Mouse (Mus musculus) urinary bladder, adult 2 months (tissue): Measurements from ENCODE around the gene Cdc45. TPM values are rescaled to one million over a fixed set of nuclear protein-coding genes. Genes with fewer than 3 reads are reported as not detected.
"Not testable (repeated sequence)": the region's sequence is repeated elsewhere in the genome, so short reads cannot be mapped to it uniquely, and the experiment has no call there.

Experiments
- DNase-seq: peaks from one replicate; pipeline ENCODE4 v3.0.0; 2022; ENCODE audit warnings: low spot score
- polyA plus RNA-seq: library from polyadenylated mRNA; depleted of rRNA; stranded (reverse); fragments of >200 nt; gene quantifications from 2 replicates; pipeline ENCODE4 v1.2.3, GENCODE M21; 2012; rRNA removed

The Cdc45 gene
- 2.9 and 4.4 TPM in 2 replicates for polyA plus RNA-seq

- DNase-seq, result peak; percentile 63
Measured at GRCm38 (mm10) chr16:18811468-18812384, at the start of gene Cdc45, which contains the start of gene Ufd1. Cdc45 (minus strand) TSS chr16:18811987. Ufd1 (plus strand) TSS chr16:18811779.

GRCm38 (mm10) chr16:18860186-18860585, 48.4 kb upstream of the Cdc45 start:
- DNase-seq, result no peak

GRCm38 (mm10) chr16:18858551-18858950, 46.8 kb upstream of the Cdc45 start:
- DNase-seq, result no peak

GRCm38 (mm10) chr16:18849521-18850190, 37.9 kb upstream of the Cdc45 start:
- not testable (repeated sequence) for DNase-seq

- no peak for DNase-seq
Measured at GRCm38 (mm10) chr16:18846301-18846820, 34.6 kb upstream of the Cdc45 start.

- no peak for DNase-seq
Measured at GRCm38 (mm10) chr16:18838346-18838745, 26.6 kb upstream of the Cdc45 start.

- DNase-seq, result peak; percentile 92
Measured at GRCm38 (mm10) chr16:18836468-18837208, 24.9 kb upstream of the Cdc45 start, which contains the start of the genes 2510002D24Rik and Gm28539. 2510002D24Rik (plus strand) TSS chr16:18836578. Gm28539 (plus strand) TSS chr16:18836584.

GRCm38 (mm10) chr16:18836073-18836467, 24.3 kb upstream of the Cdc45 start:
- DNase-seq, result no peak

GRCm38 (mm10) chr16:18833486-18833885, 21.7 kb upstream of the Cdc45 start:
- DNase-seq, result no peak

GRCm38 (mm10) chr16:18829102-18829501, 17.3 kb upstream of the Cdc45 start:
- no peak for DNase-seq

- DNase-seq, result no peak
Measured at GRCm38 (mm10) chr16:18828630-18829029, 16.8 kb upstream of the Cdc45 start.

GRCm38 (mm10) chr16:18822925-18823324, 11.1 kb upstream of the Cdc45 start:
- DNase-seq, result no peak

- DNase-seq, result no peak
Measured at GRCm38 (mm10) chr16:18822356-18822755, 10.6 kb upstream of the Cdc45 start.

GRCm38 (mm10) chr16:18812385-18812910, 661 bp upstream of the Cdc45 start:
- DNase-seq, result peak; percentile 74

- no peak for DNase-seq
Measured at GRCm38 (mm10) chr16:18811032-18811431, 755 bp downstream of the Cdc45 start.

GRCm38 (mm10) chr16:18809001-18809400, 2.8 kb downstream of the Cdc45 start:
- no peak for DNase-seq

- DNase-seq, result no peak
Measured at GRCm38 (mm10) chr16:18805746-18806145, 6.0 kb downstream of the Cdc45 start.

GRCm38 (mm10) chr16:18798841-18799240, 12.9 kb downstream of the Cdc45 start:
- no peak for DNase-seq

- DNase-seq, result no peak
Measured at GRCm38 (mm10) chr16:18798151-18798550, 13.6 kb downstream of the Cdc45 start.

GRCm38 (mm10) chr16:18796645-18797044, 15.1 kb downstream of the Cdc45 start:
- DNase-seq, result no peak

- DNase-seq, result no peak
Measured at GRCm38 (mm10) chr16:18795223-18795899, 16.4 kb downstream of the Cdc45 start.
